Mouse (Mus musculus) ovary, postnatal 14 days (tissue): ENCODE data around the gene Slc44a5.

ENCODE experiments used
- DNase-seq: peaks from one replicate; pipeline ENCODE4 v3.0.0; 2022; ENCODE audit warnings: low spot score

The Slc44a5 gene

GRCm38 (mm10) chr3:154171881-154172592, 198.8 kb downstream of the Slc44a5 start:
- DNase-seq = no peak

- no peak for DNase-seq
Observed at GRCm38 (mm10) chr3:154172593-154172965, 199.3 kb downstream of the Slc44a5 start.

GRCm38 (mm10) chr3:154173556-154173955, 200.3 kb downstream of the Slc44a5 start:
- no peak for DNase-seq

GRCm38 (mm10) chr3:154174031-154174430, 200.8 kb downstream of the Slc44a5 start:
- DNase-seq = no peak

GRCm38 (mm10) chr3:154174766-154175165, 201.5 kb downstream of the Slc44a5 start:
- no peak for DNase-seq

DNA sequence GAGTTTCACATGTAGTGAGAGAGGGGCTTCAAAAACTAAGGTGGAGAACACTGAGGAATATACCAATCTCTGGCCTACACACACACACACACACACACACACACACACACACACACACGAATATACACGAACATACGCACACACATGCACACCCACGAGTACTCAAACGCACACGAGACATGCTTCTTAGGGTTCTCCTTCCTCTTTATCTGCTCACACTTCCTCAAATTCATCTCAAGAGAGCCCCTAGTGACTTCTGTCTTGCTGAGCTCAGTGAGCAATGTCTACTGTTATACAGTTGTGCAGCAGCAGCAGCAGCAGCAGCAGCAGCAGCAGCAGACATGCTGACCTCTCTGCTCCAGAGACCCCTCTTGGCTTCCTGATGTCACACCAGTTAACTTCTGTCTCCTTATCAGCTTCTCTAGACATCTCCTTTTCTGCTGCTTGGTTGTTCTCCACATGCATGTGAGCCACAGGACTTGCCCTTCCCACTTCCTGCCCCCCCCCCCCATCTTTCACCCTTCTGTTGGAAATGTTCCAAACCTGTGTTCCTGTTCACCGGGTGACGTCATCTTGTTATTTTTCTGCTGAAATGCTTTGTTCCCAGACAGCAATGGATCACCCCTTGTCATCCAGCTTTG, 204.5 kb downstream of the Slc44a5 start:
- no peak for DNase-seq

- no peak for DNase-seq
Observed at GRCm38 (mm10) chr3:154179423-154179920, 206.2 kb downstream of the Slc44a5 start.

GRCm38 (mm10) chr3:154182987-154183386, 209.8 kb downstream of the Slc44a5 start:
- no peak for DNase-seq

- no peak for DNase-seq
Observed at GRCm38 (mm10) chr3:154183957-154184356, 210.7 kb downstream of the Slc44a5 start.

- no peak for DNase-seq
Observed at GRCm38 (mm10) chr3:154188668-154189067, 215.4 kb downstream of the Slc44a5 start.

- DNase-seq = no peak
Observed at GRCm38 (mm10) chr3:154192328-154193030, 219.2 kb downstream of the Slc44a5 start.

GRCm38 (mm10) chr3:154193189-154193840, 220.1 kb downstream of the Slc44a5 start:
- no peak for DNase-seq

- no peak for DNase-seq
Observed at GRCm38 (mm10) chr3:154200422-154200828, 227.2 kb downstream of the Slc44a5 start.

DNA sequence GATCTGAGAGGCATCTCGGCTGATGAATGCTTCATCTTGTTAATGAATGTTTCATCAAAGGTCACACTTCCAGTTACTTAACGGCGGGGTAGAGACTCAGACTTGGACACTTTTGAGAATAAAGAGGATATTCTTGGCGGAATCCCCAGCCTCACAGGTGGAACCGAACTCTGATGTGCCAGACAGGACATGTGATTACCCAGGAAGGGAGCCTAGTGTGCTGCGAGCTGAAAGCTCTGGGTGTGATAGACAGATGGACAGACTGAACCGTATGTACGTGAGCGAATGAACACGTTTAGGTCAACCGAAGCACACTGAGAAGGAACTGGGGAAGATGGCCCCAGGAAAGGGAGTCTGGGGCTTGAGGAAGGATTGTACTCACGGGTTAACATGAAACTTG, 228.6 kb downstream of the Slc44a5 start:
- no peak for DNase-seq

GRCm38 (mm10) chr3:154202383-154202782, 229.1 kb downstream of the Slc44a5 start:
- no peak for DNase-seq

DNA sequence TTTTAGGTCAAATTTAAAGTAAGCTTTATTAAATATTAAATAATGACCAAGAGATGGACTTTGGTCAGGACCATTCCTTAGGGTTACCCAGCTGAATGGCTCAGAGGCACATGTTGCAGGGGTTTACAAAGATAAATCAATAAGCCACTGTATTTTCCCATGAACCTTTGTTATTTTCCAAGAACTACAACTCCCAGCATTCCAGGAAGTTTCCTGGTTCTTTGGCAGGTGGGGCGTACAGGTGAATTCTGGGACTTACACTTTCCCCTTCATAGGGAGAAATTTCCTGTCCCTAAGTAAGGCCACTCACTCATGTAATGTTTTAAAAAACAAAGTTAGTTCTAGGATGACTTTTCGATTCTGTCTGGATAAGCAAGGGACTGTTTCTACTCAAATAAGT, 235.2 kb downstream of the Slc44a5 start:
- DNase-seq = no peak

DNA sequence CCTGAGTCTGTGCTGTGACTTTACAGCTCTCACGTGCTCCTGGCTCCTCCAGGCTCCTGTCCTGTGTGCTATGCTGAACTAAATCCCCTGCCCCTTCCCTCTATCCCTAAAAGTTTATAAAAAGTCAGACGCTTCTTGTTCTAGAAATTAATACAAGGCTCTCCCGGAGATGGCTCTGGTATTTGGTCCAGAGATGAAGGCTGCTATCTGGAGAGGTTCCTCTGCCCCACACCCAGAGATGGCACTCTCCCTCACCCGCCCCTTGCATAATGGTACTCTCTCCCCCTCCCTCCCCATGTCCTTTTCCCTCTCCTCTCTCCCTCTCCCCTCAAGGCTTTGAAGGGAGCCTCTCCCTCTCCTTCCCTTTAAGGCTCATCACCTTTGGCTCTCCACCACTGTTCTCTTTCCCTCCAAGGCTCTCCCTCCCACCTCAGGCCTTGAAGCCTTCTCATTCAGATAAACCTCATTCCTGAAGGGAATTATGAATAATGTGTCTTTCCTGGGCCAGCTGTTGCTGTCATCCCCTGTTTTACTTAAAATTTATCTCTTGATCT, 236.0 kb downstream of the Slc44a5 start:
- no peak for DNase-seq

DNA sequence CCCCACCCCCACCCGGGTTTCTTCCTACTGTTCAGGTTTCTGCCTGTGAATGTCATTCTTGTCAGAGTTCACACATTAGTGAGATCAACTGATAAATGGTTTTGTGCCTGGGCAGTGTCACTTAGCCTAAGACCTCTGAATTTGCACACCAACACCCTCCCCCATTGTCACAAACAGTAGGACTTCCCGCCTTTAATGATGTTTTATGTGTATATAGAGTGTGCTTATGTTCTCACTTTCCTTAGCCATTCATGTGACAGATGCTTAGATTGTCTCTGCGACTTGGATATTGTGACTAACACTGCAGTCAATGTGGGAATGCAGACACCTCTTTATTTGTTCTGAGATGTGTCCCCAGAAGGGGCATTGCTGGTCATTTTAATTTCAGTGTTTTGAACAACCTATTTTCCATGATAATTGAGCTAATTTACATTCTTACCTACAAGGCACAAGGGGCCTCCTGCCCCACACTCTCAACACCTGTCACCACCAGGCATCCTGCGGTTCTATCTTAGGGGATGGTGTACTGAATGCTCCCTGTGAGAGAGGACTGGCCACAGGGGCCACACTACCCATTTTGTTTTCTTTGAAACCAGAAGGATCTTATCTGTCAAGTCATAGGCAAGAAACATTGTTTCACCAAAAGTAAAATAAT, 236.7 kb downstream of the Slc44a5 start:
- no peak for DNase-seq

DNA sequence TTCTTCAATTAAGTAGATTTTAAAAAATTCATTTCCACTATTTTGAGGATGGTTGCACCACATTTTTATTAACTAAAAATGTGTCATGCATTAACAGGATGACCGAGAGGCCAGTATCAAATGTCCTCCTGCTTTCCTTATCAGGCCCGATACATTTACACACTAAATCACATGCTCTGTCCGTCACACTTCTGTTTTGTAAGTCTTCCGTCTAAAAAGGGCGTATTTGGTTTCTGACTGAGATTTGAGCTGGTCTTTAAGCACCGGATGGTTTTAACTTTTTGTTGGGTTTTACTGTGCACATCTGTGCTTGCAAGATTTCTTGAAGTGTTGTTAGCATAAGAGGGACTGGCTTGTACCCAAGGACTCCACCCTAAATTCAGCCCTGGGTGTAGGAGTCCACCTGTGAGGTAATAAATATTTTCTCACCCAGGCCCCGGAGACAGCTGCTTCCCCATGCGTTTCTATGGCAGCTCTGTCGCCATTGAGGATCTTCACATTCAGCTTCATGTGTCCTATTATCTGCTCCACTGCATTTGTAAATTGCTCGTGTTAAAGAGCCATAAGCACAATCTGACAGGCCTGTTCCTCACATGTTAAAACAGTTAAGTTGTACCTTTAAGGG, 237.3 kb downstream of the Slc44a5 start:
- DNase-seq = no peak

GRCm38 (mm10) chr3:154212551-154212950, 239.3 kb downstream of the Slc44a5 start:
- no peak for DNase-seq

DNA sequence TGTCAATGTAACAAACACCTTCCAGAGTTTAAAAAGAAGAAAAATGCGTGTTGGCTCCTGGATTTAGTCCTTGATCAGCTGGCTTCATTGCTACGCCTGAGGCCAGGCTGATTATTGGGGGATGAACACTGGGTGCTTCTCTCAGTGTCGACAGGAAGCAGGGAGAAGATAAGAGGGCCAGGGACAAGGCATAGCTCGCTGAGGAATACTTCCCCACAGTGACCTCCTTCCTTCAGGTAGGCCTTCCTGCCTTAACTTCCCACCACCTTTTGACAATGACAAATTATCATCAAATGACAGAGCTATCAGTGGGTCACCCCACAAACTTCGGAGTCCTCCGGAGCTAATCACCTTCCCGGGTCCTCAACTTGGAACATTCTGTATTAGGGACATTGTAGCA, 242.1 kb downstream of the Slc44a5 start:
- DNase-seq = no peak
